Mouse (Mus musculus): ENCODE data around the gene Rps19. TPM values are rescaled to one million over a fixed set of nuclear protein-coding genes. Genes with fewer than 3 reads are reported as not detected.

Gene Rps19
- polyA plus RNA-seq, 1 experiment, result 698 TPM

GRCm38 (mm10) chr7:24862853-24863252 lies 21.3 kb upstream of the Rps19 start:
- 37% methylated on average over 4 of the region's 4 CpGs for WGBS
- TF ChIP-seq POLR2A (IDR thresholded peaks at IDR 0.05; ENCODE audit: control insufficient read depth, extremely low read depth, insufficient read depth, low read length, poor library complexity) (no peak), CTCF (IDR thresholded peaks at IDR 0.05; ENCODE audit: borderline replicate concordance, control insufficient read depth, extremely low read depth, insufficient read depth, low read length, poor library complexity) (no peak)
- H3K36me3 ChIP-seq (ENCODE audit: control insufficient read depth, insufficient read depth, low read length), result no peaks in the 10 kb centered on the region
- DNase-seq, result no peak
- no peak overlapping the region for H3K4me3 ChIP-seq (ENCODE audit: control insufficient read depth, insufficient read depth, low read length)
- no peak overlapping the region for H3K27ac ChIP-seq (ENCODE audit: control insufficient read depth, insufficient read depth, low read length)
- H3K27me3 ChIP-seq (ENCODE audit: control insufficient read depth, insufficient read depth, low read length), result no peaks in the 10 kb centered on the region
- no peaks in the 10 kb centered on the region for H3K4me1 ChIP-seq (replicated peaks; ENCODE audit: control insufficient read depth, insufficient read depth, low read length)

GRCm38 (mm10) chr7:24864156-24864555 lies 20.0 kb upstream of the Rps19 start:
- DNase-seq, result no peak
- Histone ChIP-seq H3K27me3 (ENCODE audit: control insufficient read depth, insufficient read depth, low read length) (no peaks in the 10 kb centered on the region), H3K36me3 (ENCODE audit: control insufficient read depth, insufficient read depth, low read length) (no peaks in the 10 kb centered on the region), H3K4me1 (replicated peaks; ENCODE audit: control insufficient read depth, insufficient read depth, low read length) (no peaks in the 10 kb centered on the region), H3K4me3 (ENCODE audit: control insufficient read depth, insufficient read depth, low read length) (no peak overlapping the region), H3K27ac (ENCODE audit: control insufficient read depth, insufficient read depth, low read length) (no peak overlapping the region)
- 55% methylated on average over 6 of the region's 6 CpGs for WGBS
- TF ChIP-seq CTCF (IDR thresholded peaks at IDR 0.05; ENCODE audit: borderline replicate concordance, control insufficient read depth, extremely low read depth, insufficient read depth, low read length, poor library complexity) (no peak), POLR2A (IDR thresholded peaks at IDR 0.05; ENCODE audit: control insufficient read depth, extremely low read depth, insufficient read depth, low read length, poor library complexity) (no peak)

GRCm38 (mm10) chr7:24869080-24869479 lies 15.1 kb upstream of the Rps19 start:
- no peaks in the 10 kb centered on the region for H3K4me1 ChIP-seq (replicated peaks; ENCODE audit: control insufficient read depth, insufficient read depth, low read length)
- no peak overlapping the region for H3K27ac ChIP-seq (ENCODE audit: control insufficient read depth, insufficient read depth, low read length)
- no peaks in the 10 kb centered on the region for H3K27me3 ChIP-seq (ENCODE audit: control insufficient read depth, insufficient read depth, low read length)
- 76% methylated on average over 17 of the region's 17 CpGs for WGBS
- no peaks in the 10 kb centered on the region for H3K36me3 ChIP-seq (ENCODE audit: control insufficient read depth, insufficient read depth, low read length)
- H3K4me3 ChIP-seq (ENCODE audit: control insufficient read depth, insufficient read depth, low read length), result no peak overlapping the region
- DNase-seq, result no peak
- no peak for TF ChIP-seq CTCF (IDR thresholded peaks at IDR 0.05; ENCODE audit: borderline replicate concordance, control insufficient read depth, extremely low read depth, insufficient read depth, low read length, poor library complexity)
- no peak for TF ChIP-seq POLR2A (IDR thresholded peaks at IDR 0.05; ENCODE audit: control insufficient read depth, extremely low read depth, insufficient read depth, low read length, poor library complexity)

GRCm38 (mm10) chr7:24869532-24870165 lies 14.5 kb upstream of the Rps19 start, which contains the start of the genes Lypd4 and Dmrtc2:
TSS of gene Lypd4 (minus strand) at chr7:24869941.
TSS of gene Dmrtc2 (plus strand) at chr7:24870057.
- no peak for DNase-seq
- Histone ChIP-seq H3K4me3 (ENCODE audit: control insufficient read depth, insufficient read depth, low read length) (no peak within 1 kb of the TSS), H3K4me1 (replicated peaks; ENCODE audit: control insufficient read depth, insufficient read depth, low read length) (no peaks in the 10 kb centered on the region), H3K27me3 (ENCODE audit: control insufficient read depth, insufficient read depth, low read length) (no peaks in the 10 kb centered on the region), H3K36me3 (ENCODE audit: control insufficient read depth, insufficient read depth, low read length) (no peaks in the 10 kb centered on the region), H3K27ac (ENCODE audit: control insufficient read depth, insufficient read depth, low read length) (no peak within 1 kb of the TSS)
- 71% methylated on average over 41 of the region's 41 CpGs for WGBS
- TF ChIP-seq POLR2A (IDR thresholded peaks at IDR 0.05; ENCODE audit: control insufficient read depth, extremely low read depth, insufficient read depth, low read length, poor library complexity) (no peak), CTCF (IDR thresholded peaks at IDR 0.05; ENCODE audit: borderline replicate concordance, control insufficient read depth, extremely low read depth, insufficient read depth, low read length, poor library complexity) (no peak)

- WGBS, result 70% methylated on average over 3 of the region's 3 CpGs
Measured at GRCm38 (mm10) chr7:24877588-24877987, 6.6 kb upstream of the Rps19 start.

GRCm38 (mm10) chr7:24879620-24880019 lies 4.6 kb upstream of the Rps19 start:
- H3K27me3 ChIP-seq (ENCODE audit: control insufficient read depth, insufficient read depth, low read length), result no peaks in the 10 kb centered on the region
- no peak for TF ChIP-seq CTCF (IDR thresholded peaks at IDR 0.05; ENCODE audit: borderline replicate concordance, control insufficient read depth, extremely low read depth, insufficient read depth, low read length, poor library complexity)
- no peak for TF ChIP-seq POLR2A (IDR thresholded peaks at IDR 0.05; ENCODE audit: control insufficient read depth, extremely low read depth, insufficient read depth, low read length, poor library complexity)
- H3K4me3 ChIP-seq (ENCODE audit: control insufficient read depth, insufficient read depth, low read length), result no peak overlapping the region
- no peaks in the 10 kb centered on the region for H3K36me3 ChIP-seq (ENCODE audit: control insufficient read depth, insufficient read depth, low read length)
- no peak for DNase-seq
- no peak overlapping the region for H3K27ac ChIP-seq (ENCODE audit: control insufficient read depth, insufficient read depth, low read length)
- no peaks in the 10 kb centered on the region for H3K4me1 ChIP-seq (replicated peaks; ENCODE audit: control insufficient read depth, insufficient read depth, low read length)
- WGBS, result 95% methylated on average over 2 of the region's 2 CpGs

More at GRCm38 (mm10) chr7:24877588-24877987, 6.6 kb upstream of the Rps19 start:
- TF ChIP-seq CTCF (IDR thresholded peaks at IDR 0.05; ENCODE audit: borderline replicate concordance, control insufficient read depth, extremely low read depth, insufficient read depth, low read length, poor library complexity), result no peak
- no peak for TF ChIP-seq POLR2A (IDR thresholded peaks at IDR 0.05; ENCODE audit: control insufficient read depth, extremely low read depth, insufficient read depth, low read length, poor library complexity)
- H3K27ac ChIP-seq (ENCODE audit: control insufficient read depth, insufficient read depth, low read length), result no peak overlapping the region
- no peaks in the 10 kb centered on the region for H3K27me3 ChIP-seq (ENCODE audit: control insufficient read depth, insufficient read depth, low read length)
- no peaks in the 10 kb centered on the region for H3K4me1 ChIP-seq (replicated peaks; ENCODE audit: control insufficient read depth, insufficient read depth, low read length)
- DNase-seq, result no peak
- H3K4me3 ChIP-seq (ENCODE audit: control insufficient read depth, insufficient read depth, low read length), result no peak overlapping the region
- H3K36me3 ChIP-seq (ENCODE audit: control insufficient read depth, insufficient read depth, low read length), result no peaks in the 10 kb centered on the region

All from thymus, adult 2 months (tissue).